Mouse (Mus musculus) hindbrain, embryonic 10.5 days (tissue): Measurements from ENCODE around the gene Bub1b. TPM values are rescaled to one million over a fixed set of nuclear protein-coding genes. Genes with fewer than 3 reads are reported as not detected.
A peak's percentile ranks its signal among the peaks of the same experiment; 100 is the strongest.

Experiments used
- DNase-seq: peaks from one replicate; pipeline ENCODE4 v3.0.0-alpha.2; 2017; ENCODE audit warnings: low spot score
- H3K27ac ChIP-seq: fragments of 300-500 bp; sonication (generic); 2 replicates; pipeline ENCODE4 v1.5.1; 2016; ENCODE audit warnings: mild to moderate bottlenecking, moderate library complexity
- H3K27me3 ChIP-seq: fragments of 300-500 bp; sonication (generic); 2 replicates; pipeline ENCODE4 v1.6.1; 2016; ENCODE audit warnings: mild to moderate bottlenecking; ENCODE audit not compliant: poor library complexity, insufficient read depth, severe bottlenecking
- H3K36me3 ChIP-seq: fragments of 300-500 bp; sonication (generic); 2 replicates; pipeline ENCODE4 v1.6.1; 2016; ENCODE audit warnings: mild to moderate bottlenecking, moderate library complexity
- H3K4me1 ChIP-seq: fragments of 300-500 bp; sonication (generic); replicated peaks from 2 replicates; pipeline ENCODE4 v1.6.1; 2016; ENCODE audit warnings: mild to moderate bottlenecking
- H3K4me3 ChIP-seq: fragments of 300-500 bp; sonication (generic); 2 replicates; pipeline ENCODE4 v1.5.1; 2016; ENCODE audit warnings: mild to moderate bottlenecking, moderate library complexity
- H3K9me3 ChIP-seq: fragments of 300-500 bp; sonication (generic); 2 replicates; pipeline ENCODE4 v1.6.1; 2016; ENCODE audit warnings: mild to moderate bottlenecking, moderate library complexity
- WGBS: fragments of 180-500 bp; shearing (Covaris S2); methylation state at CpG from one replicate; pipeline ENCODE4 v1.1.7; 2016; 5-methylcytosine and 5-hydroxymethylcytosine counted together
- polyA plus RNA-seq: library from polyadenylated mRNA; unstranded; fragments of >200 nt; fragmentation: Nextera tagmentation; extraction: Ambion mirVana; gene quantifications from 2 replicates; pipeline ENCODE4 v1.2.1, GENCODE M21; 2016

The Bub1b gene
- polyA plus RNA-seq, 1 experiment from 2014 or later = 98.9 TPM

GRCm38 (mm10) chr2:118661891-118662290 is 63.9 kb downstream of the Bub1b start:
- Histone ChIP-seq H3K36me3 (no peaks in the 10 kb centered on the region), H3K4me1 (peaks cover 47% of the 10 kb centered on the region), H3K27me3 (peaks cover 53% of the 10 kb centered on the region), H3K27ac (no peak overlapping the region), H3K4me3 (no peak overlapping the region), H3K9me3 (no peaks in the 10 kb centered on the region)
- no peak for DNase-seq
- 85% methylated on average over 9 of the region's 9 CpGs for WGBS

DNA sequence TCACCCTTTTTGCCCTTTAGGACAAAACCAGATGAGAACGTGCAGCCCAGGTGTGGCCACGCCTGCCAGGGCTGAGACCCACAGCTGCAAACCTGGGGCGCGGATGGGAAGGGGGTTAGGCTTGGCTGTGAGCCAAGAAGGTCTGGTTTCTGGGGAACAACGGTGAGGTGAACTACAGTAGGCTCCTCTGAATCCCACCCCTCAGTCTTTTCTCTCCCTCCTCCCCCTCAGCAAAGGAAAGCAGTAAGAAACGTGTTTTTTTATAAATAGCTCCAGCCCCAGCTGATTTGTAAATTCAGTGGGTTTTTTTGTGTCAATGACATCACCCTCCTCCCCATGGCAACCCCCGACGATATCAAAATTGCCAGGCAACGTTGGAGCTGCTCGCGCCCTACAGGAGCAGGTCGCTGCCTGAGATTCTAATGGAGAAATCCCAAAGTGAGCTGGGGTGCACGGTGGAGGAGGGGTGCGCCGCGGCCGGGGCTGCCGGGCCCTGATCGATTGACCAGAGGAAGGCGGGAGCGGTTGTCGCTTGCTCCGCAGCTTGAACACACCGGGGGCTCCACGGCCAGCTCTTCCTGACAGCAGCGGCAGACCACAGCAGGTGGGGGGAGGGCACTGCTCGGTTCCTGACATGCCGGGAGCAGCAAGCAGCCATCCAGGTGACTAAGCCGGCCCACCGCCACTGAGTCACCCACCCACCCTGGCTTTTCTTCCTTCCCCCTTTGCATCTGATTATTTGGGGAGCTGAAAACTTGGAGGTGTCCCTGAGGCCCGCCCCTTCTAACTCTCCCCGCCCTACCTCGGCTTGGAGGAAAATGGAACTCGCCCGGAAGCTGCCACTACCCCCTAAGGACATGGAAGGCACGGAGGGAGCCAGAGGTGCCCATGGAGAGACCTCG is 65.1 kb downstream of the Bub1b start, which contains the start of gene Pak6:
TSS of gene Pak6 (plus strand) at position 402 of the 902 bp plus-strand sequence.
- peak; percentile 39 for DNase-seq
- peak within 1 kb of the TSS; percentile 71 for H3K27ac ChIP-seq
- 2% methylated on average over 37 of the region's 37 CpGs for WGBS
- H3K27me3 ChIP-seq = peaks cover 57% of the 10 kb centered on the region
- H3K4me3 ChIP-seq = peak within 1 kb of the TSS; percentile 59
- H3K4me1 ChIP-seq = peaks cover 48% of the 10 kb centered on the region
- no peaks in the 10 kb centered on the region for H3K36me3 ChIP-seq
- H3K9me3 ChIP-seq = no peaks in the 10 kb centered on the region

- Histone ChIP-seq H3K9me3 (no peaks in the 10 kb centered on the region), H3K4me3 (peak overlapping the region; percentile 59), H3K27ac (peak overlapping the region; percentile 71), H3K36me3 (no peaks in the 10 kb centered on the region), H3K4me1 (peaks cover 45% of the 10 kb centered on the region), H3K27me3 (peaks cover 57% of the 10 kb centered on the region)
- no peak for DNase-seq
- WGBS = 47% methylated on average over 19 of the region's 19 CpGs
Measured at GRCm38 (mm10) chr2:118663804-118664766, 66.1 kb downstream of the Bub1b start.

DNA sequence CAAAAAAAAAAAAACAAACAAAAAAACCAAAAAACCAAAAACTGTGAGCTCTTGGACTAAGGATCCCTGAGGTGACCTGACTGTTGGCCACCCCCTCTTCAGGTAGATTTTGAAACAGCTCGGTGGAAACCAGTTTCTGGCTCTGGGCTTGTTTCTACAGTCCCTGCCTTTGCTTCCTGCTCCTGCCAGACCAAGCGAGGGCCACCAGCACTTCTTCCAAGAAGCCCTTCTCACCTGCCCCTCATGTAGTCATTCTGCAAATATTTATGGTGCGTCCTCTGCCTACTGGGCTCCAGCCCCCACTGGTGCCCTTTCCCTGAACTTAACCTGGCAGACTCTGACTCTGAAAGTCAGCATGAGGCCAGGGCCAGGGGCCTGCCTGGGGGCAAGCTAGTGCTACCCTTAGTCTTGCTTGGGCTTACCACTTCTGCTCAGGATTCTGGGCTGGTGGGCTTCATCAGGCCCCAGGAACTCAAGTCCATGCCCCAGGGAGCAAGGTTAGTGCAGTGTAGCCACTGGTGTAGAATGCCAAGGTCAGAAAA is 67.0 kb downstream of the Bub1b start:
- Histone ChIP-seq H3K27ac (no peak overlapping the region), H3K4me1 (peaks cover 38% of the 10 kb centered on the region), H3K4me3 (no peak overlapping the region), H3K36me3 (no peaks in the 10 kb centered on the region), H3K27me3 (peaks cover 62% of the 10 kb centered on the region), H3K9me3 (no peaks in the 10 kb centered on the region)
- DNase-seq = no peak
- 71% methylated on average over 3 of the region's 3 CpGs for WGBS

DNA sequence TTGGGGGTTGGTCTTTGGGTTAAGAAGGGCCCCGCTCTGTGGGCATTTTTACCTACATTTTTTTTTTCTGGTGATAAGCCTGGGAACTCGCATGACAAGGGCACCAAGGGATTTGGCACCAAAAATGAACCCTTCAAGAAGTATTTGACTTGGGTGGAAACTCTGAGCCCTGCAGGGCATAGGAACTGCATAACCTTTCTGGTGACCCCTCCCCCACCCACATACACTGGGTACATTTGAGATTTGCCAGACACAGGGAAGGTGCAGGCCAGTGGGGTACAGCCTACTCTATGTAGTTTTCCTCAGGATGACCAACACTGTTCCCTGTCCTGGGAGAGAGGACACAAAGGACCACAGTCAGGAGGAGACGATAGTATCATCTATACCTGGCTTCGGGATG is 67.6 kb downstream of the Bub1b start:
- 81% methylated on average over 4 of the region's 4 CpGs for WGBS
- no peaks in the 10 kb centered on the region for H3K36me3 ChIP-seq
- H3K27ac ChIP-seq = no peak overlapping the region
- no peak for DNase-seq
- H3K4me3 ChIP-seq = no peak overlapping the region
- H3K27me3 ChIP-seq = peaks cover 67% of the 10 kb centered on the region
- H3K4me1 ChIP-seq = peaks cover 34% of the 10 kb centered on the region
- H3K9me3 ChIP-seq = no peaks in the 10 kb centered on the region

- Histone ChIP-seq H3K4me3 (no peak overlapping the region), H3K27ac (no peak overlapping the region), H3K9me3 (no peaks in the 10 kb centered on the region), H3K4me1 (peaks cover 34% of the 10 kb centered on the region), H3K36me3 (no peaks in the 10 kb centered on the region), H3K27me3 (peaks cover 72% of the 10 kb centered on the region)
- DNase-seq = no peak
- WGBS = 71% methylated on average over 5 of the region's 5 CpGs
Measured at GRCm38 (mm10) chr2:118667181-118667580, 69.2 kb downstream of the Bub1b start.

DNA sequence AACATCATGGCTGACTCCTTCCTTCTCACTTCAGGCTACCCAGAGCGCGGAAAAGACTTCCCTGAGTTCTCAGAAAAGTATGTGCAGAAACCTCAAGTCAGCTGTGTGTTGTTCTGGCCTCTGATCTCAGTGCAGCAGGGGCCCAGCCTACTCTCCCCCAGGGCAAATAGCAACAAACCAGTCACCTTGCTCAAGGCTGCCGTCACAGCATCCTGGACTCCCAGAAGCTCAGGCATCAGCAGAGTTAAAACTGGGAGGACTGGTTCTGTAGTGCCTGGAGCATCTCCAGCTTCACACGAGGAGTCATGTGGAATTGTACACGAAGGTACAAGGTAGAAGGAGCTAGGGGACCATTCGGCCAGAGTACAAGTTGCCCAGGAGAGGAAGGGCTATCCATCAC is 71.2 kb downstream of the Bub1b start:
- no peak for DNase-seq
- Histone ChIP-seq H3K36me3 (no peaks in the 10 kb centered on the region), H3K27ac (no peak overlapping the region), H3K4me3 (no peak overlapping the region), H3K4me1 (peaks cover 22% of the 10 kb centered on the region), H3K27me3 (peaks cover 72% of the 10 kb centered on the region), H3K9me3 (no peaks in the 10 kb centered on the region)
- WGBS = 67% methylated on average over 6 of the region's 6 CpGs

DNA sequence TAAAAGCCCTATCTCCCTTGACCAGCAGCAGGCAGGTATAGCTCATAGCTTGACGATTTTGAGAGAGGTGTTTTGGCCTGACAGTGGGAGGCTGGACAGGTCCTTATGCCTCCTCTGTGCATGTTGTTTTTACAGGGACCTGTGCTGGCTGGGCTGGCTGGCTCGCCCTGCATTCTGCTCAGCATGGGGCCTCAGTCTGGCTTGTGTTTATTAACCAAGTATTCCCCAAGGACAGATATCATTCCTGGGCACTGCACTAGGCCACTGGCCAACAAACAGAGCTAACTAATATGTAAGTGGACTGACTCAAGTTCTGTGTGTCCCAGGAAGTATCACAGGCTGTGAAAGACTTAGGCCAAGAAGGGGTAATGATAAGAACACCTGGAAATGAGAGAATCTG is 71.8 kb downstream of the Bub1b start:
- no peak overlapping the region for H3K27ac ChIP-seq
- no peak for DNase-seq
- WGBS = 41% methylated on average over 2 of the region's 2 CpGs
- H3K27me3 ChIP-seq = peaks cover 72% of the 10 kb centered on the region
- no peaks in the 10 kb centered on the region for H3K9me3 ChIP-seq
- H3K36me3 ChIP-seq = no peaks in the 10 kb centered on the region
- no peak overlapping the region for H3K4me3 ChIP-seq
- peaks cover 22% of the 10 kb centered on the region for H3K4me1 ChIP-seq

DNA sequence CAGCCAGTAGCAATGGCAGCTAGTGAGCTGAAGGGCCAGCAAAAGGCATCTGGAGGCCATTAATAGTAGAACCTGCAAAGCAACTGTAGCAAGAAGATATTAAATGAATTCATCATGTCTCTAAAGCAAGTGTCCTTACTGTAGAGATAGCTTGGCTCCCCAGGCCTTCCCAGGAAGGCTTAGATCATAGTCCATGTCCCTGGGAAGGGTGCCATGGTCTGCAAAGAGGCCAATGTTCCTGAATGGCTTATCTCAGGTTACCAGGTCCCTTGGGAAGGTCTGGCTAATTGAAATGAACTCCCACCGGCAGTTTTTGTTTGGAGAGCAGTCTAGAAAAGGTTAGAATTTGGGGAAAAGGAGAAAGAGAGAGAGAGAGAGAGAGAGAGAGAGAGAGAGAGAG is 73.7 kb downstream of the Bub1b start:
- peaks cover 20% of the 10 kb centered on the region for H3K4me1 ChIP-seq
- no peak overlapping the region for H3K27ac ChIP-seq
- no peak for DNase-seq
- peaks cover 75% of the 10 kb centered on the region for H3K27me3 ChIP-seq
- 66% methylated on average over 1 of the region's 1 CpGs for WGBS
- H3K9me3 ChIP-seq = no peaks in the 10 kb centered on the region
- H3K4me3 ChIP-seq = no peak overlapping the region
- no peaks in the 10 kb centered on the region for H3K36me3 ChIP-seq

DNA sequence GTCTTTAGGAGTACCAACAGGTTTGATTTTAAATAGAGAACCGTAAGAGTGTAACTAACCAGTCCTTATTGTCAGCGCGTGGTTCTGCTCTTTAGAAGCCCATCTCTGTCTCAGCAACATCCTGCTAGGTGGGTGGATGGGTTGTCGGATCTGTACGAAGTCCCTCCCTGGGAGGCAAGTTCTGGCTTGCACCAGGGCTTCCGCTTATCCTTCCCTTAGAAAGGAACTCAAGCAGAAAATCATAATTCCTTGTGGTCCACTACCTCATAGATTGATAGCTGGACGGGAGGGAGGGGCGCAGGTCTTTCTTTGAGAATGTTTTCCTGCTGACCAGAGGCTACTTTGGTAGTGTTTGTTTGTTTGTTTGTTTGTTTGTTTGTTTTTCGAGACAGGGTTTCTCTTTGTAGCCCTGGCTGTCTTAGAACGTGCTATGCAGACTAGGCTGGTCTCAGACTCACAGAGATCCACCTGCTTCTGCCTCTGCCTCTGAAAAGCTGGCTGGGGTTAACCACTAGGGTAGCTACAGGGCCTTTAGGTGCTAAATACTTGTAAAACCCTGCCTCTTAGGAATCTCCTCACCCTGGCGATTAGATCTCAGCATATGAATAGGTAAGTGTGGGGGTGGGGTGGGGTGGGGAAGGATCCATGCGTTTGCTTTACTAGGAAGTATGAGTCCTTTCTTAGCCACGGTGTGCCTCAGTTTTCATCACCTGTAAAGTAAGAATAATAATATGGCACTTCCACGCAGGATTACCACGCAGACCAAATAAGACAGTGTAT is 75.9 kb downstream of the Bub1b start:
- H3K4me1 ChIP-seq = peaks cover 23% of the 10 kb centered on the region
- no peak overlapping the region for H3K4me3 ChIP-seq
- peaks cover 93% of the 10 kb centered on the region for H3K27me3 ChIP-seq
- no peaks in the 10 kb centered on the region for H3K36me3 ChIP-seq
- H3K27ac ChIP-seq = no peak overlapping the region
- no peaks in the 10 kb centered on the region for H3K9me3 ChIP-seq
- no peak for DNase-seq
- 25% methylated on average over 15 of the region's 15 CpGs for WGBS

DNA sequence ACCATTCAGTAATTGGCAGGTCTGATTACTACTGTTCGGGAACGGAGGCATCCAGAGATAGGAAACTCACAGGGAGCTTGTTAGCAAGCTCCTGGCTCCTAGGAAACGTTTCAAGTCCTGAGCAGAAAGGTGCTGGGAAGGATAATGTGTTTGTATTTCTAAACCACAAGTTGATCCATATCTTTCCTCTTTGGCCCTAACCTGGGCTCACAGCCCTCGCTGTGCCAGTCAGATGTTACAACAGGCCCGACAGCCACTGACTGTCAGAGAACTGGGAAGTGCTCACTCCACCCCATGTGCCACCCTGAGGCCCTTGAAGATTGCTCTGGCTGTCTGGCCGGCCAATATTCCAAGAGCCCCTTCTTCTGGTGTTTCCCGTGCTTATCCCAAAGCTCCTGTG is 76.5 kb downstream of the Bub1b start:
- Histone ChIP-seq H3K36me3 (no peaks in the 10 kb centered on the region), H3K27ac (no peak overlapping the region), H3K27me3 (peaks cover 96% of the 10 kb centered on the region), H3K4me3 (no peak overlapping the region), H3K4me1 (peaks cover 23% of the 10 kb centered on the region), H3K9me3 (no peaks in the 10 kb centered on the region)
- 20% methylated on average over 7 of the region's 7 CpGs for WGBS
- no peak for DNase-seq
